Mouse (Mus musculus): ENCODE data around the gene Teddm1b.
"Not testable (repeated sequence)": the region's sequence is repeated elsewhere in the genome, so short reads cannot be mapped to it uniquely, and the experiment has no call there.

- TF ChIP-seq POLR2A (IDR thresholded peaks at IDR 0.05; ENCODE audit: control insufficient read depth in 1 of 2, insufficient read depth in 1 of 2, low read depth in 1 of 2, low read length in 2 of 2, poor library complexity in 1 of 2); CTCF (IDR thresholded peaks at IDR 0.05 in 2 of 3, conservative IDR thresholded peaks at IDR 0.05 in 1 of 3; ENCODE audit: control insufficient read depth in 1 of 3, insufficient read depth in 1 of 3, low read depth in 2 of 3, low read length in 3 of 3, poor library complexity in 1 of 3, severe bottlenecking in 1 of 3); SMC3 (IDR thresholded peaks at IDR 0.05; ENCODE audit: low read depth, low read length): not testable (repeated sequence)
Measured at GRCm38 (mm10) chr1:153880391-153880790, 6.2 kb downstream of the Teddm1b start.

Measured in MEL (cell line).